Mouse (Mus musculus): ENCODE measurements around the gene Ms4a6d.

Gene Ms4a6d

DNA sequence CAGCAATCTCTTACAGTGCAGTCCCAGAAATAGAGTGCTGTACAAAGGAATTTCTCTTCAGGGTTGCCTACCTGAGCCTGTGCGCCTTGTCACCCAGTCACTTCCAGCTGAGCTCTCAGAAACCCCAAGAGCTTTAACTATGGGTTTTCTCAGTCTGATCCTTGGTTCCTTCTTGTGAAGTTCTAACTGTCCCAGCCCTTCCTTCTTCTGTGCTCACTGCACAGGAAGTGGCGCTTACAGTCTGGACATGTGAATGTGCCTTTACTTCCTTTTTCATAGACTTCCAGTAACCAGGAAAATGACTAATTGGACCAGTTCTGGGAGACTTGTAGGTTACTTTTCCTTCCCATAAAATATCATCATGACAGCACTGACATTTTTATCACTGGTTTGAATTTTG, at the start of gene Ms4a6d:
Ms4a6d (minus strand) TSS at position 247 of the 400 bp plus-strand sequence.
- TF ChIP-seq GATA4 (IDR thresholded peaks at IDR 0.05; ENCODE audit: insufficient replicate concordance, low read length), result no peak

DNA sequence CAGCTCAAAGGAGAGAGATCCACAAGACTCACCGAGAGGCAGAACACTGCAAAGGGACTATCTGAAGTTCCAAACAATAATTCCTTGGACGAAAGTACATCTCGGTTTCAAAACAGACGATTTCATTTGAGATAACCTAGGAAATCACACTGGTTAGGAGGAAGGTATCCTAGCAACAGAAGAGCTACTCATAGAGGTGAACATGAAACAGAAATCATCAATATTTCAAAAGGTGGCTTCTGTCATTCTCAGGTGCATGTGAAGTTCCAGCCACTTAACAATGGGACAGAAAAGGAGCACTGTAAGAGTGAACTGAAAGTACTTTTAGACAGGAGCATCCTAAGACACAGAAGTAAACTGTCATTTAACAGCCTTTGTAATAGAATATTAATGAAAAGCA, 44.9 kb upstream of the Ms4a6d start:
- no peak for TF ChIP-seq GATA4 (IDR thresholded peaks at IDR 0.05; ENCODE audit: insufficient replicate concordance, low read length)

DNA sequence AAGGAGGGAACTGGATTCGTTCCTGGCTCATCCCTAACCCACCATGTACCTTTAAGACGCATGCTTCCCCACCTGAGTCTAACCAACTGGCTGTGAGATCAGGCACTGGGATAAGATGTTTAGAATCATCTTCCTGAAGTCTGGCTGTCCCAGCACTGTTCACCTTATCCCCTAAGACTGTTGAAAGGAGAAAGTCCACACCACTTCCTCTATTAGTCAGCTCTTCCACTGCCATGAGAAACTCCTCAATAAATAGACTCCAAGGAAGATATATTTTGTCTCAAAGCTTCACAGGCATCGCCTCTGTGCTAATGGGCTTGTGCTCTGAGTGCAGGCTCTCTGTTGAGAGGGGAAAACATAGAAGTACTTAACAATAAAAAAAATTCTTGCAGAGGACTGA, 41.5 kb upstream of the Ms4a6d start:
- TF ChIP-seq GATA4 (IDR thresholded peaks at IDR 0.05; ENCODE audit: insufficient replicate concordance, low read length), result no peak

DNA sequence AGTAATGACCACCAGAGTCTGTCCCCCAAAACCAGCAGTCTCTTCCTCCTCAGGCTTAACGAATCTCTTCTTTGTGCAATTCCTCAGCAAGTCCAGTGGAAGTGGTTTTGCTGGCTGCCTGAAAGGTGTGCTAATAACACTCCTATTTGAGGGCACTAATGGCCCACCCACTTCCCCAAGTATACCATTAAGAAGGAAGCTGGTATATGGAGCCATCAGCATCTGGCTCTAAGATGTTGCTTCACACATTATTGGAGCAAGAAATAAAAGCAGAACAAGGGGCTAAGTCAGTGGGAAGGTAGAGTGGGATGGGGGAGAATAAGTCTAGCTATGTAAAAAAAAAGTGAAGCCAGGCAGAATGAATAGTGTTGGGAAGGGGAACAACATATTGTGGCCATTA, 36.1 kb upstream of the Ms4a6d start, which contains the start of gene Ms4a3:
Ms4a3 (minus strand) TSS at position 120 of the 400 bp plus-strand sequence.
- TF ChIP-seq GATA4 (IDR thresholded peaks at IDR 0.05; ENCODE audit: insufficient replicate concordance, low read length), result no peak

DNA sequence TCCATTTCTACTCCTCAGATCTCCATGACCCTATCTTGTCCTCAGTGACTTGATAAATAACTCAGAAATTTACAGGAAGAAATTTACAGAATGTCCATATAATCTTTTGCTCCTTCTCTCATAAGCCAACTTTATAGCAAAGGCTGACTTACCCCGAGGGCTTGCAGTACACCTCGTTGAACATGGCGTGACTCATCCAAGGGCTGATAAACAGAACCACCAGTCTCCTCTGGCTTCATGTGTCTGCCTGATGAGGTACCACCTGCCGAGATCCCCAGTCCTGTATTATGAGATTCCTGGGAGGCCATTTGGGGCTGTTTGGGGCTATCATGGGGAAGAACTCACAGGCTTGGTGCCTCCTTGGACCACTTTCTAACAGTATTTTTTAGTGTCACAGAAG, 34.4 kb upstream of the Ms4a6d start:
- no peak for TF ChIP-seq GATA4 (IDR thresholded peaks at IDR 0.05; ENCODE audit: insufficient replicate concordance, low read length)

DNA sequence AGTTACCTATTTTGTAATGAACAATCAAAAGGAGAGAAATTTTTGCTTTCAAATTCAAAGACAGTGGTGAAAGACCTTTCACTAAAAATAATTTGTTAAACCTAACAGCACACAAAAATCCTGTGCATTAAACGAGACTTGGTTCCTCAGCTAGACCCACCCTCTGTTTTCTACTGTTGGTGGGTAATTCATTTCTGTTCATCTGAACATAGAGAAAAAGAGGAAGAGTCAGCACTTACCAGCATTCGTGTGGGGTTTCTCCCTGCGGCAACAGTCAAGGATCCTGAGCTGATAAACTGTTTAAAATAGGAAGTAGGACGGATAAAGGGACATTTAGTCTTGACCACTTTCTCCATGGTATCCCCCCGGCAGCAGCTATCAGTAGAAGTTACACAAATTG, 30.9 kb upstream of the Ms4a6d start:
- TF ChIP-seq GATA4 (IDR thresholded peaks at IDR 0.05; ENCODE audit: insufficient replicate concordance, low read length), result no peak

DNA sequence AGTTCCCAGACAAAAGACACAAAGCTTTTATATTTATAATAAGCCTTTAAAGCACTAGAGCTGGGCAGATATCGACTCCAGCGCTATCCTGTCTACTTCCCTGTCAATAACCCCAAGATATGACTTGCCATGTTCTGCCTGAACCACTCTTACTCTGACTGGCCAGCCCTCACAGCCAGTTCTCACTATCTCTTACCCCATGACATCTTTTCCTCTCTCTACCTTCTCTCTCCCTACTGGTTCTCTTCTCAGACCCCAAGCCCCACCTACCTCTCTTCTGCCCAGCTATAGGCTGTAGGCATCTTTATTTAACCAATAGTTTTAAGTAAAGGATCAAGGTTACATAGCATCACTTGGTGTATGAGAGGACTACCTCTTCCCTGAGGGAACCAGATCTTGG, 29.7 kb upstream of the Ms4a6d start:
- TF ChIP-seq GATA4 (IDR thresholded peaks at IDR 0.05; ENCODE audit: insufficient replicate concordance, low read length), result no peak

DNA sequence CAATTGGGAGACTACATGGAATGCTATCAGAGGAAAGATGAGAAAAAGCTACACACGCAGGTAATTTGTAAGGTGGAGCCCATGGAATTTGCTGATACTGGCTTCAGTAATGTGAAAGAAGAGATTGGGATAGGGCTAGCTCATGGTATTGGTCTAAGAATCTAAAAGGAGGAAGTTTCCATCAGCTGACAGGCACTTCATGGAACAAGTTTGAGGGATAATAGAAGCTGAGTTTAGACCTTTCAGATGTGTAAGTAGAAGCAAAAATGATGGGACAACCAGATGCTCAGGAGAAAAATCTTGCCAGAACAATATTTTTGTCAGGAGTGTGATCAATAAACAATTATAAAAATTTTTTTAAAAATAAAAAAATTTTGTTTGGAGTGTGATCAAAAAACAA, 29.1 kb upstream of the Ms4a6d start:
- no peak for TF ChIP-seq GATA4 (IDR thresholded peaks at IDR 0.05; ENCODE audit: insufficient replicate concordance, low read length)

DNA sequence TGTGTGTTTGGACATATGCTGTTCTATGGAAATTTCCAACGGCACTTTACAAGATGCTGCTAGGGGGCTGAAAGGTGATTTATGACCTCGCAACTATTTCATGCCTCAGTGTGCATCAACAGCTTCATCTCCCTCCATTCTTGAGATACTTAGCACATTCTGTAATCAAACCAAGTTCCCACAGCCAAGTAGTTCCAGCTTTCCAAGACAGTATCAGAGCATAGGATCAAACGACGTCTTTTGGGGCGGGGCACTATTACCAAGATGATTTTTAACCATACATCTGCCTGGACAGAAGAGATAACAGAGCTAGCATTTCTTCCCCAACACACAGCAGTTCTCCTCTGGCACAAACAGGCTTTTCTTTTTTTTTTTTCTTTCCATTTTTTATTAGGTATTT, 20.6 kb upstream of the Ms4a6d start:
- TF ChIP-seq GATA4 (IDR thresholded peaks at IDR 0.05; ENCODE audit: insufficient replicate concordance, low read length), result no peak

DNA sequence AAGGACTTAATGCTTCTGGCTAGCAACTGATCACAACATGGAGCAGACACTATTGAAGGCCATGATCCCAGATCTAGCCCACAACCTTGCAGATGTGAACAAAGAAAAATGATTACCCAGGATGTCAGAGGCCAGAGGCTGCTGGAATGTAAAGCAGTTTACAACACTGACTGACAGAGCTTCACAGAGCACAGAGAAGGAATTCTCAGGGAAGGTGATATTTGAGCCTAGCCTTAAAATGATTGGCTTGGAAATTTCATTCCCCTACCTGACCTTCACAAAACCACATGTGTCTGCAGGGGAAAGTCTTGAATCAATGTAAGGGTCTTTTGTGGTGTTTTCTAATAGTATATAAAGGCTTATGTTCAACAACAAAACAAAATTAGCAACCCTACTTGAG, 20.2 kb upstream of the Ms4a6d start:
- TF ChIP-seq GATA4 (IDR thresholded peaks at IDR 0.05; ENCODE audit: insufficient replicate concordance, low read length), result no peak

DNA sequence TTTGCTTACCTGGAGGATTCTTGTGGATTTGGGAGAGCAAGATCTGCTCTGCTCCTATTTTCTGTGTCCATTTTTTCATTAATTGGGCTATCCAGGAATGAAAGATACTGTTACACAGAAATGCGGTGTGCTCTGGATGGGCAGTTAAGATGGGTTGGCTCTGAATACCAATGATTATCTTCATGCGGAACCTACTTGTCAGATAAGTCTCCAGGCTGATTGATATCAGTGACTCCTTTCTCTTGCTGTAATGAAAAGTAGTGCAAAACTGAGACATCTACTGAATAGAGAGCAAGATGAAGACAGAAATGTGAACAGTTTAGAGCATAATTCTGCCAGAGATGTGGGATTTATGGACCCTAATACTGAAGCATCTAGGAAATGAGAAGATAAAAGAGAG, 18.9 kb upstream of the Ms4a6d start, which contains the start of gene Ms4a2:
Ms4a2 (minus strand) TSS at position 169 of the 400 bp plus-strand sequence.
- TF ChIP-seq GATA4 (IDR thresholded peaks at IDR 0.05; ENCODE audit: insufficient replicate concordance, low read length), result no peak

DNA sequence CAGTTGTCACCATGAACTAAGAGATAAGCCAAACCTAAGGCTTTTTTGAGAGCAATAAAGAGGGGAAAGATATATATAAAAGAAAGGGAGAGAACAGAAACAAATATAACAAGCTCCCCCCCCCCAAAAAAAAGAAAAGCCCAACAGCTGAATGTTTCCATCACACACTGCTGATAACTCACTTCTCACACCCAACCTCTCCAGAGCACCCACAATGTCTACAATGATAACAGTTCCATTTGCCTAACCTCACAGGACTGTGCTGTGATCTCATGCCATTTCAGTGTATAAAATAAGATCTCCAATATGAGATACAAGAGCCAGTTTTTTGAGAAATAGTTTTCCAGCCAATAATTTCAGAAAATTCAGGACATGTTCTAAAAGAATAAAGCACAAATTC, 13.3 kb upstream of the Ms4a6d start:
- TF ChIP-seq GATA4 (IDR thresholded peaks at IDR 0.05; ENCODE audit: insufficient replicate concordance, low read length), result no peak

DNA sequence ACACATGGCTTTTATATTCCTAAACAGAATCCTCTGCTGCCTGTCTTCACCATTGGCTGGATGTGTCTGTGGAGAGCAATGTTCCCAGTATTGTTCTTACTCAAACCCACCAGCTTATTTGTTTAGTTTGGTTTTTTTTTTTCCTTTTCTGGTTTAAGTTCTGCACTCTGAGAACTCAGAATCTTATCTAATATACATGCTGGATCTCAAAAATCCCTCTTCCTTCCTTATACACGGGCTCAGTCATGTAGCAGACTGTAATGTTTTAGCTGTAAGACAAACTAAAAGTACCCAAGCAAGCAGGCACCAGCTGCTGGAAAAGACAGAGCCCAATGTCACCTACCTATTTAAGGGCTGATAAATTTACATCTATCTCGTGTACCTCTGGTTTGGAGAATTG, 10.2 kb upstream of the Ms4a6d start:
- no peak for TF ChIP-seq GATA4 (IDR thresholded peaks at IDR 0.05; ENCODE audit: insufficient replicate concordance, low read length)

DNA sequence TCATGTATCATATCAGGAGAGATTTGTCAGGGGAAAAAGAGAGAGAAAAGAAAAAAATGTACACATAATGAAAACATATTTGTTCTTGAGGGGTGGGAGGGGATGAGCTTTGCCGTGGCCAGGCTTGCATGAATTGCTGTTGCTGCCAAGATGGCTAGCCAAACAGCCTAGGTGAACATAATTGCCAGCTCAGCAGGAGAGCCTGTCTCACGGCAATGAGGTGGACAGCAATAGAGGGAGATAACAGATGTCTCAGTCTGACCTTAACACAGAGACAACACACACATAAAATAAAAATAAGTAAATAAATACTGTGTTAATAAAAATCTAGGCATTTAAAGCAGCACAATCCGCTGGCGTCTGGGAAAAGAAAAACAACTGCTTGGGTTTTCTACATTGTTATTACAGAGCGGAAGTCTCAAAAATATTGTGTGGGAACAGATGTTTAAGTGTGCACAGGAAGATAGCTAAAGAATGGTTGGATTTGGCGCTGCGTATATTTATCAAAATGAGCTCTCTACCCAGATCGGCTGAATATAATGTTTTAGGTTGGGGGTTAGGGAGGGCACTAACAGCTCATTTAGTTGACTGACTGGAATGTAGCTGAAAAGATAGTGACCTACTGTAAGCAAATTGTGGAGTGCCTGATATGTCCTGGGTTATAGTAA, 9.3 kb upstream of the Ms4a6d start:
- TF ChIP-seq GATA4 (IDR thresholded peaks at IDR 0.05; ENCODE audit: insufficient replicate concordance, low read length), result no peak

DNA sequence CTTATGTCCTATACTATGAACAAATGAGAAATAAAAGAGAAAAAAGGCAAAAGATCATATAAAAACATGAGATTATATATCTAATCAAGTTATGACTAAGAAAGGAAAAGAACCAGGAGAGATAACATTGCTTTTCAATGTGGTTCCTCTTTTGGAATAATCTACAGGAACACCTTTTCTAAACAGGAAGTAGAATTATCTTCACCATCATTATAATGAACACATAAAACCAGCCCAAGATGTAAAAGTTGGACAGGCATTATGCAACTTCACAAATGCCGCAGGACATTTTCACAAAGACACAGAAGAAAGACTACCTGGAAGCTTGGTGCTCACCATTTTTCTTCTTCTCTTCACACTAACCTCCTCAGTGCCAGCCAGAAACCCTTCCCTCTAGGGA, 8.4 kb upstream of the Ms4a6d start:
- TF ChIP-seq GATA4 (IDR thresholded peaks at IDR 0.05; ENCODE audit: insufficient replicate concordance, low read length), result no peak

DNA sequence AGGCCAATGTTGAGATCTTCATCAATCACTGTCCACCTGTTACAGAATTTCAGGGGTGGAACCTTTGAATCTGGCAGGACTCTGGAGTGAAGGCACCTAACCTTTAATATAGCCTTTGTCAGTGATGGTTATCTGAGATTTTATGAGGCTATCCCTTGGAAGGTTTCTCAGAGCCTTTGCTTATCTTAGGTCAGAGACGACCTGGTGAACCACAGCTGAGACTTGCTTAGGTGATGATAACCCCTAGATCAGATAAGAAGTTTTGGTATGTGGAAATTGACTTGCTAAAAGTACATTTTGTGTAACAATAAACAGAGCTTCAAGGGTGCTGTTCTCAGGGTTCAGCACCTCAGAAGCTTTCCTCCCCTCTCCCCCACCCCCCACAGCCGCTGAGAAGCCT, 7.6 kb upstream of the Ms4a6d start:
- TF ChIP-seq GATA4 (IDR thresholded peaks at IDR 0.05; ENCODE audit: insufficient replicate concordance, low read length), result no peak

DNA sequence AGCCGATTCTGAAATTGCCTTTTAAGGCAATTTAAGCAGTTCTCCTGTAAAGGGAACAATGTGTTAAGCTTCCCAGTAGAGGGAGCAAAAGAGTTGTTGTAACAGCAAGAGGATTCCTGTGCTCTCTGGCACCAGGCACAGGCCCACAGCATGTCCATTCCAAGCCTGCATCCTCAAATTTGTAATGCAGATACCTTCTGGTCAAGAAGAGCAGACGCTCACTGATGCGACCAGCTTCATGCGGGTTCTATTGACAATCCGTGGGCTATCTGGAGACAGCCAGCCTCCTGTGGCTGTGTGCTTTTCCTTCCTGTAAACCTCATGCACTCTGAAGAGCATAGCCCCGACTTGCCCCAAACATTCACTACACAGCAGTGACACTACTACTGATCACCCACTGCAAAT, 6.9 kb upstream of the Ms4a6d start:
- no peak for TF ChIP-seq GATA4 (IDR thresholded peaks at IDR 0.05; ENCODE audit: insufficient replicate concordance, low read length)

All from liver, adult (tissue).